Comparison of ENCODE assay signal across 29 mouse cellular contexts in the genomic region with DNA sequence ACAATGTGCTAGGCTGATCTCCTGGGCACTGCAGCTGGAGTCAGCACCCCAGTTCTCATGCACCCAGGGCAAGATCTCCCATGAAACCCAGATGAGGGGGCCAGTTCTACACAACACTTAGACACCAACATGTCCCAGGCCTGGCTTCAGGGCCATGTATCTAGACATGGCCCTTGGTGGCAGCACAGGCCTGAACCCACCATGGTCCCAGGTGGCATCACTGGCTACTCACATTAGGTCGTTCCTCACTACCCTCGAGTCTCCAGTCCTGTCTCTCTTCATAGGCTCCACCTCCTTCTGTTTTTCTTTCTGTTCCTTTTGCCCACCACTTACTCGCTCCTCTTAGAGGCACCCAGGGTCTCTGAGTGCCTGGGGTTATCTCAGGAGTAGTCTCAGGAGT.
DNase-seq lines count a peak whose midpoint lies in the region; ATAC-seq lines count a peak whose summit lies in the region.
"Had no signal": no experiment of that assay in that cellular context is flagged by ENCODE, and none has a peak within 500 bp of the region (broad histone marks: within the 10 kb centered on the region; RNA-seq: fewer than 3 reads in every experiment).

No protein-coding gene starts in this region.

- H3K27me3 ChIP-seq in embryonic facial prominence, embryonic 13.5 days, result no peaks in the 10 kb centered on the region
- no peaks in the 10 kb centered on the region for H3K27me3 ChIP-seq in embryonic facial prominence, embryonic 10.5 days (replicated peaks; ENCODE audit: low read depth, poor library complexity, severe bottlenecking)
- H3K27me3 ChIP-seq in kidney, embryonic 15.5 days, result no peaks in the 10 kb centered on the region
- H3K27me3 ChIP-seq in lung, embryonic 15.5 days, result no peaks in the 10 kb centered on the region
- no peaks in the 10 kb centered on the region for H3K27me3 ChIP-seq in midbrain, embryonic 15.5 days (replicated peaks)
- H3K27me3 ChIP-seq in midbrain, embryonic 10.5 days (ENCODE audit: low read depth, poor library complexity, severe bottlenecking), result no peaks in the 10 kb centered on the region
- H3K27me3 ChIP-seq: embryonic facial prominence, embryonic 15.5 days; heart, embryonic 15.5 days; hindbrain, embryonic 13.5 days had no signal

- H3K4me1 ChIP-seq in embryonic facial prominence, embryonic 13.5 days, result no peaks in the 10 kb centered on the region
- no peaks in the 10 kb centered on the region for H3K4me1 ChIP-seq in embryonic facial prominence, embryonic 10.5 days
- no peaks in the 10 kb centered on the region; the same call in 1 of the 2 replicates for H3K4me1 ChIP-seq in kidney, embryonic 15.5 days
- H3K4me1 ChIP-seq in lung, embryonic 15.5 days, result no peaks in the 10 kb centered on the region
- H3K4me1 ChIP-seq in midbrain, embryonic 15.5 days, result no peaks in the 10 kb centered on the region
- H3K4me1 ChIP-seq in midbrain, embryonic 10.5 days, result peaks cover 3% of the 10 kb centered on the region; the same call in 1 of the 2 replicates
- H3K4me1 ChIP-seq: embryonic facial prominence, embryonic 15.5 days; hindbrain, embryonic 10.5 days had no signal

- no peak for DNase-seq in embryonic facial prominence, embryonic 10.5 days (ENCODE audit: low spot score)
- DNase-seq in kidney, postnatal 36 days, result no peak
- no peak for DNase-seq in lung, adult 18-20 months
- DNase-seq in midbrain, embryonic 10.5 days (ENCODE audit: low spot score), result no peak
- DNase-seq: adrenal gland, adult 8-10 months; adrenal gland, postnatal 25 days; cerebellum, adult 11-12 months; cerebellum, adult 8-10 months; cerebellum, postnatal 10 days; cerebellum, postnatal 36 days; embryo, embryonic 11 days; forebrain, postnatal 0 days; gastrocnemius, adult 2 months; gastrocnemius, postnatal 14 days; heart, adult 18-20 months; heart, postnatal 10 days; heart, postnatal 36 days had no signal

- 81% methylated on average over 3 of the region's 3 CpGs for WGBS in embryonic facial prominence, embryonic 13.5 days
- 86% methylated on average over 3 of the region's 3 CpGs for WGBS in embryonic facial prominence, embryonic 10.5 days
- 83% methylated on average over 3 of the region's 3 CpGs for WGBS in kidney, embryonic 15.5 days
- 77% methylated on average over 3 of the region's 3 CpGs for WGBS in lung, embryonic 15.5 days
- WGBS in midbrain, embryonic 15.5 days, result 90% methylated on average over 3 of the region's 3 CpGs
- WGBS in midbrain, embryonic 10.5 days, result 81% methylated on average over 3 of the region's 3 CpGs

- ATAC-seq in embryonic facial prominence, embryonic 13.5 days (ENCODE audit: insufficient number of reproducible peaks, insufficient read depth, low FRiP score, low TSS enrichment, low read depth), result peak; percentile 48; the same call in 1 of the 2 replicates
- peak; percentile 25; the same call in 1 of the 2 replicates for ATAC-seq in kidney, embryonic 15.5 days (replicated peaks; ENCODE audit: low FRiP score)
- 0 out of 2 replicates have a peak, but pooled peaks have one; percentile 8 for ATAC-seq in lung, embryonic 15.5 days (ENCODE audit: borderline replicate concordance, extremely low read depth, low FRiP score, low TSS enrichment)
- 0 out of 2 replicates have a peak, but pooled peaks have one; percentile 24 for ATAC-seq in midbrain, embryonic 15.5 days (replicated peaks)
- ATAC-seq: activated CD4-positive, CD25-positive, alpha-beta regulatory T cell, adult 4 months; forebrain, embryonic 14.5 days; forebrain, postnatal 0 days; hindbrain, embryonic 16.5 days had no signal

- H3K9ac ChIP-seq in embryonic facial prominence, embryonic 13.5 days, result no peak overlapping the region
- no peak overlapping the region for H3K9ac ChIP-seq in kidney, embryonic 15.5 days
- H3K9ac ChIP-seq in lung, embryonic 15.5 days, result no peak overlapping the region
- H3K9ac ChIP-seq in midbrain, embryonic 15.5 days, result no peak overlapping the region
- H3K9ac ChIP-seq: embryonic facial prominence, embryonic 15.5 days; forebrain, postnatal 0 days; heart, embryonic 15.5 days; hindbrain, embryonic 13.5 days had no signal

- no peaks in the 10 kb centered on the region for H3K36me3 ChIP-seq in embryonic facial prominence, embryonic 13.5 days
- no peaks in the 10 kb centered on the region for H3K36me3 ChIP-seq in embryonic facial prominence, embryonic 10.5 days (replicated peaks)
- no peaks in the 10 kb centered on the region for H3K36me3 ChIP-seq in kidney, embryonic 15.5 days
- H3K36me3 ChIP-seq in lung, embryonic 15.5 days, result no peaks in the 10 kb centered on the region
- no peaks in the 10 kb centered on the region for H3K36me3 ChIP-seq in midbrain, embryonic 15.5 days (replicated peaks)
- no peaks in the 10 kb centered on the region for H3K36me3 ChIP-seq in midbrain, embryonic 10.5 days
- H3K36me3 ChIP-seq: embryonic facial prominence, embryonic 15.5 days; heart, embryonic 15.5 days; hindbrain, embryonic 10.5 days; hindbrain, embryonic 13.5 days had no signal

- H3K4me2 ChIP-seq in embryonic facial prominence, embryonic 13.5 days, result no peak overlapping the region
- no peak overlapping the region for H3K4me2 ChIP-seq in kidney, embryonic 15.5 days
- H3K4me2 ChIP-seq in lung, embryonic 15.5 days, result no peak overlapping the region
- no peak overlapping the region for H3K4me2 ChIP-seq in midbrain, embryonic 15.5 days
- H3K4me2 ChIP-seq: embryonic facial prominence, embryonic 15.5 days; heart, embryonic 11.5 days; hindbrain, embryonic 13.5 days had no signal

- H3K27ac ChIP-seq in embryonic facial prominence, embryonic 13.5 days, result no peak overlapping the region
- H3K27ac ChIP-seq in embryonic facial prominence, embryonic 10.5 days (replicated peaks), result no peak overlapping the region
- no peak overlapping the region for H3K27ac ChIP-seq in kidney, embryonic 15.5 days
- no peak overlapping the region for H3K27ac ChIP-seq in lung, embryonic 15.5 days
- no peak overlapping the region for H3K27ac ChIP-seq in midbrain, embryonic 15.5 days
- no peak overlapping the region for H3K27ac ChIP-seq in midbrain, embryonic 10.5 days (replicated peaks)
- H3K27ac ChIP-seq: embryonic facial prominence, embryonic 15.5 days; gastrocnemius, adult 2 months; heart, embryonic 15.5 days; hindbrain, embryonic 10.5 days; hindbrain, embryonic 13.5 days had no signal

- no peak overlapping the region for H3K4me3 ChIP-seq in embryonic facial prominence, embryonic 13.5 days
- no peak overlapping the region for H3K4me3 ChIP-seq in embryonic facial prominence, embryonic 10.5 days
- H3K4me3 ChIP-seq in kidney, embryonic 15.5 days (replicated peaks), result no peak overlapping the region
- H3K4me3 ChIP-seq in lung, embryonic 15.5 days, result no peak overlapping the region
- H3K4me3 ChIP-seq in midbrain, embryonic 15.5 days, result no peak overlapping the region
- H3K4me3 ChIP-seq in midbrain, embryonic 10.5 days, result no peak overlapping the region
- H3K4me3 ChIP-seq: embryonic facial prominence, embryonic 15.5 days; gastrocnemius, adult 2 months; heart, embryonic 15.5 days; hindbrain, embryonic 10.5 days; hindbrain, embryonic 13.5 days had no signal

- H3K9me3 ChIP-seq in embryonic facial prominence, embryonic 13.5 days, result no peaks in the 10 kb centered on the region
- no peaks in the 10 kb centered on the region for H3K9me3 ChIP-seq in embryonic facial prominence, embryonic 10.5 days
- H3K9me3 ChIP-seq in kidney, embryonic 15.5 days (replicated peaks), result no peaks in the 10 kb centered on the region
- H3K9me3 ChIP-seq in lung, embryonic 15.5 days, result no peaks in the 10 kb centered on the region
- H3K9me3 ChIP-seq in midbrain, embryonic 15.5 days, result no peaks in the 10 kb centered on the region
- no peaks in the 10 kb centered on the region for H3K9me3 ChIP-seq in midbrain, embryonic 10.5 days (replicated peaks)
- H3K9me3 ChIP-seq: embryonic facial prominence, embryonic 15.5 days; heart, embryonic 15.5 days; hindbrain, embryonic 10.5 days; hindbrain, embryonic 13.5 days had no signal
